Mouse (Mus musculus) mouse embryonic stem cell (cell line): ENCODE results near the gene Tufm.

Experiments used
- in situ Hi-C, 2 experiments: fragments of 300-500 bp; cut with MboI; formaldehyde crosslinking; loops; 1 replicate in 1 of 2; 3 replicates in 1 of 2; pipeline ENCODE4 v1.14.3; 2019 to 2020; ENCODE audit warnings: low sequenced_read_pairs in 2 of 2, low pct_unique_long_range_greater_than_20kb in 1 of 2, mixed read lengths in 1 of 2; ENCODE audit not compliant: unreplicated experiment in 1 of 2

The Tufm gene

DNA sequence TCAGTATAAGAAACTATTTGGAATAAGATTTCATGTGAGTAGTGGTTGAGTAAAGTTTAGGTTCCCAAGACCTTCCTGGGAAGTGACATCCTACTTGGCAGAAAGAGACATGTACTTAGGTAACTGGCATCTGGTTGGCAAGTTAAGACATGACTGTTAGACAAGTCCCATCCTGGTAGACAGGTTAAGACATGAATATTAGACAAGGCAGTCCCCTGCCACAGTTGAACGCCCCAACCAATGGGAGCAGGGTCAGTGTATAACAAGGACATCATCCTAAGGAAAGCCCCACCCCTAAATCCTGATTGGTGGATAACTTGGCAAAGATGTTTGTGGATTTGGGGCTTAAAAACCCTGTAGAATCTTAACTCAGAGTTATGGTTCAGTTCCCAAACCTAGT is 46.3 kb downstream of the Tufm start:
- in situ Hi-C loops: no loop called here

DNA sequence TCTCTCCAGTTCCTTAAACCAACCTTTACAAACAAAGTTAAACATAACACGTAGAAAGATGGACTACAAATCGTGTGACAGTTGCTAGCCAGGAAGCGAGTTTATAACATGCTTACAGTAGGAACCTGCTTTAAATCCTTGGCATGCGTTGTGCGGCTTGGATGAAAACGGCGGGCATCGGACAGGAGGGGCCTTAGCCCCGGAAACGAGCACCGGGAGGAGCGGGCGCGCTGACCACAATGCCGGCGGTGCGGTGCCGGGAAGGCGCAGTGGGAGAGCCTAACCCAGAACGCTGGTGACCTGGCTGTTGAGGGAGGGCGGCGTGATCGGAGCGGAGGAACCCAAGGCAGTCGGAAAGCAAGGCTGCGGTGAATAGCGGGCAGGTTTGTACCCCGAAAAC is 48.6 kb downstream of the Tufm start:
- in situ Hi-C loops: no loop called here

DNA sequence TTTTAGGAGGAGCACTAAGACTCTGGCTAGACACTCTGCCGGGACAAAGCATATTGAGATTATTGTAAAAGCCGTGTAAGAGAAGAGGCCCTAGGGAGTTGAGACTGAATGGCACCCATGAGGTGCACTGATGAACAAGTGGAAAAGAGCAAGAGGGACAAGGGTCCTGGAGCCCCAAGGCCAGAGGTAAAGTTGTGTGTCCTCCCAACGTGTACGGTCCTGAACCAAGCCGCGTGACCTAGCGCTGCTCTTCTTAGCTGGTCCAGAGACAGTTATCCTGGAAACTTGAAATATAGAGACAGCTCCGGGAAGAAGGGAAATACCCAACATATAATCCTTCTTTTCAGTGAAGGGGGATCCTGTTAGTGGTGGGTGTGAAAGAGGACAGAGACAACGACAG is 49.3 kb downstream of the Tufm start:
- in situ Hi-C loops: no loop called here

DNA sequence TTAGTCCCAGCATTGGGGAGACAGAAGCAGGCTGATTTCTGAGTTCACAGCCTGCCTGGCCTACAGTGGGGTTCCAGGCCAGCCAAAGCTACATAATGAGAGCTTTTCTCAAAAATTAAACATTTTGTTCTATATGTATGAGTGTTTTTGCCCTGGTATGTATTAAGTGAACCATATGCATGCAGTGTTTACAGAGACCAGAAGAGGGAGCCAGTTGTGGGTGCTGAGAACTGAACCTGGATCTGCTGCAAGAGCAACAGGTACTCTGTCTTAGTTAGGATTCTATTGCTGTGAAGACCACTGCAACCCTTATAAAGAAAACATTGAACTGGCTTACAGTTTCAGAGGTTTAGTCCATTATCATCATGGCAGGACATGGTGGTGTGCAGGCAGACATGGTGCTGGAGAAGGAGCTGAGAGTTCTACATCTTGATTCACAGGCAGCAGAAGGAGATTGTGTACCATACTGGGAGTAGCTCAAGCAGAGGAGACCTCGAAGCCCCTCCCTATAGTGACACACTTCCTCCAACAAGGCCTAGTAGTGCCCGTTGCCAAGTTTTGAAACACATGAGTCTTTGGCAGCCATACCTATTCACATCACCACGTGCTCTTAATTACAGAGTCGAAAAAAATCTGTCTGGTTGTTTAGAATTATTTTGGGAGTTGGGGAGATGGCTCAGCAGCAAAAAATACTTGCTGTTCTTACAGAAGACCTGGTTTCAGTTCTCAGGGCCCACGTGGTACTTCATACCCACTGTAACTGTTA is 50.8 kb downstream of the Tufm start:
- in situ Hi-C loops: no loop called here
